Mouse (Mus musculus): ENCODE measurements around the gene Lrrtm1. TPM values are rescaled to one million over a fixed set of nuclear protein-coding genes. Genes with fewer than 3 reads are reported as not detected.

Gene Lrrtm1
- 0.83 and 1.1 TPM in 2 replicates for polyA plus RNA-seq (2016; fragmentation: Nextera tagmentation; extraction: Ambion mirVana)

DNA sequence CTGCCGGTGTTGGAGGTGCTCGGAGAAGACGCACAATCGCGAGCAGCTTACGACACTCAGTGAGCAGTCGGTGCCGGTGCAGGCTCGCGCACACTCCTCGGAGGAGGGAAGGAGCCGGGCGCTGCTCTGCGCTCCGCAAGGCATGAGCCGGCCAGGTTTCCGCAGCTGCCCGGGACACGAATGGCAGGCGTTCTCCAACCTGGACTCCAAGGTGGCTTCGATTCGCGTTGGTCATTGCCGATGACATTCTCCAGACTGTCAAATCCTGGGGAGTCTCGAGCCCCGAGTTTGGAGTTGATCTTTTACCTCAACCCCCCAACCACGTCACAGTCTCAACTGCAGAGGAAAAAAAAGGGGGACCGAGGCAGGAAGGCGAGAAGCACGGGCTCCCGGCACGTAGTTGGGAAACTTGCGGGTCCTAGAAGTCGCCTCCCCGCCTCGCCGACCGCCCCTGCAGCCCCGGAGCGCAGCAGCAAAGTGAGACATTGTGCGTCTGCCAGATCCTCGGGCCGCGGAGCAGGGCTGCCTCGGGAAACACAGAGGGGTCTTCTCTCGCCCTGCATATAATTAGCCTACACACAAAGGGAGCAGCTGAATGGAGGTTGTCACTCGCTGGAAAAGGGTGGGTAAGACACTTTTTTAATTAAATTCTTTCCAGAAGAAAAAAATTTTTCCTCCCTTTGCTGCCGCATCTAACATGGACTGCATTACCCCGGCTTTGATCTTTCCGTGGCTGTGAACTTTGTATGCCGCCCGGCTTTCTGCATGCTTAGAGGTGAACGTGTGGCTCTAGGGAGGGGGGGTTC, at the start of gene Lrrtm1:
TSS of gene Lrrtm1 (plus strand) at position 89 of the 806 bp plus-strand sequence.
- peaks cover 17% of the 10 kb centered on the region for H3K4me1 ChIP-seq (replicated peaks)
- H3K9ac ChIP-seq: peak within 1 kb of the TSS; percentile 47
- under 1% methylated on average over 53 of the region's 53 CpGs for WGBS
- peaks cover 56% of the 10 kb centered on the region for H3K27me3 ChIP-seq (replicated peaks)
- H3K36me3 ChIP-seq: no peaks in the 10 kb centered on the region
- no peaks in the 10 kb centered on the region for H3K9me3 ChIP-seq (replicated peaks)
- peak; percentile 82 for ATAC-seq (ENCODE audit: insufficient number of reproducible peaks, low FRiP score)
- H3K4me3 ChIP-seq: peak within 1 kb of the TSS; percentile 49
- no peak within 1 kb of the TSS for H3K27ac ChIP-seq (ENCODE audit: poor library complexity, severe bottlenecking)
- peak within 1 kb of the TSS; percentile 97 for H3K4me2 ChIP-seq

GRCm38 (mm10) chr6:77196650-77197049, 45.8 kb upstream of the Lrrtm1 start:
- Histone ChIP-seq H3K9me3 (replicated peaks) (no peaks in the 10 kb centered on the region), H3K9ac (no peak overlapping the region), H3K4me2 (no peak overlapping the region), H3K4me3 (no peak overlapping the region), H3K36me3 (no peaks in the 10 kb centered on the region), H3K4me1 (replicated peaks) (0 out of 2 replicates have a peak, but pooled peaks cover 5% of the 10 kb centered on the region), H3K27ac (ENCODE audit: poor library complexity, severe bottlenecking) (no peak overlapping the region), H3K27me3 (replicated peaks) (no peaks in the 10 kb centered on the region)
- 84% methylated on average over 3 of the region's 3 CpGs for WGBS
- ATAC-seq (ENCODE audit: insufficient number of reproducible peaks, low FRiP score): no peak

GRCm38 (mm10) chr6:77199375-77199774, 43.1 kb upstream of the Lrrtm1 start:
- H3K27me3 ChIP-seq (replicated peaks): no peaks in the 10 kb centered on the region
- H3K27ac ChIP-seq (ENCODE audit: poor library complexity, severe bottlenecking): no peak overlapping the region
- no peaks in the 10 kb centered on the region for H3K9me3 ChIP-seq (replicated peaks)
- 0 out of 2 replicates have a peak, but pooled peaks cover 5% of the 10 kb centered on the region for H3K4me1 ChIP-seq (replicated peaks)
- no peak overlapping the region for H3K4me3 ChIP-seq
- no peak overlapping the region for H3K9ac ChIP-seq
- H3K4me2 ChIP-seq: no peak overlapping the region
- ATAC-seq (ENCODE audit: insufficient number of reproducible peaks, low FRiP score): no peak
- no peaks in the 10 kb centered on the region for H3K36me3 ChIP-seq
- 60% methylated on average over 2 of the region's 2 CpGs for WGBS

DNA sequence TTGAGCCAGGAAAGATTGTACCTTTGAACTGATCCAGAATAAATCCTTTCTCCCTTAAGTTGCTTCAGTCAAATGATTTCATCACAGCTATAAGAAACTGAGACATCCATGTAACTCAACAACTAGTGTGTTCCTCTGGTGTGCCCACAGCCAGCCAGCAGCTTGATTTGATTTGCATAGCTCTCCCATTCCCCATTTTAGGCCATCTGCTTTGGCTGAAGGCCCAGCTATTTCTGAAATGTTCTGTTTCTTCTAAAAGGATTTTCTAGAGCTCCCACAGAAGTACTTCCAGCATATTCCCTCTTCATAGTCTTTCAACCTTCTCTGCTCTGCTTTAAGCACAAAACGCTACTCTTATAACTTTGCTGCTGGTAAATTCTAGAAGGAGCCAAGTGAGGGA, 33.3 kb upstream of the Lrrtm1 start:
- H3K9me3 ChIP-seq (replicated peaks): no peaks in the 10 kb centered on the region
- no peak overlapping the region for H3K9ac ChIP-seq
- no peak overlapping the region for H3K4me3 ChIP-seq
- 78% methylated on average over 1 of the region's 1 CpGs for WGBS
- no peaks in the 10 kb centered on the region for H3K4me1 ChIP-seq (replicated peaks)
- no peak overlapping the region for H3K27ac ChIP-seq (ENCODE audit: poor library complexity, severe bottlenecking)
- no peak overlapping the region for H3K4me2 ChIP-seq
- H3K36me3 ChIP-seq: no peaks in the 10 kb centered on the region
- no peak for ATAC-seq (ENCODE audit: insufficient number of reproducible peaks, low FRiP score)
- H3K27me3 ChIP-seq (replicated peaks): no peaks in the 10 kb centered on the region

DNA sequence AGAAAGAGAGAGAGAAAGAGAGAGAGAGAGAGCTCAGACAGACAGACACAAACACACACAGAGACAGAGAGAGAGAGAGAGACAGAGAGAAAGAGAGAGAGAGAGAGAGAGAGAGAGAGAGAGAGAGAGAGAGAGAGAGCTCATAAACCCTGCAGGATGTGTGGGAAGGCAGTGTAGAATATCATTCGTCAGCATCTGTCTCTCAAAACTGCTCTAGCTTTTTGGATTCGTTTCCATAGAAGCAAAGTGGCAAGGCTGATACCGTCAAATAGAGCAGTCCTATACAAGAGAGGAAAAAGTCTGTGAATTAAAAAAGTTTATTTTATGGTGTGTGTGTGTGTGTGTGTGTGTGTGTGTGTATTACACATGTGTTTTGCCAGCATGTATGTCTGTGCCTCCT, 32.6 kb upstream of the Lrrtm1 start:
- Histone ChIP-seq H3K4me1 (replicated peaks) (no peaks in the 10 kb centered on the region), H3K9ac (no peak overlapping the region), H3K27ac (ENCODE audit: poor library complexity, severe bottlenecking) (no peak overlapping the region), H3K27me3 (replicated peaks) (no peaks in the 10 kb centered on the region), H3K4me3 (no peak overlapping the region), H3K9me3 (replicated peaks) (no peaks in the 10 kb centered on the region), H3K36me3 (no peaks in the 10 kb centered on the region), H3K4me2 (no peak overlapping the region)
- WGBS: 67% methylated on average over 3 of the region's 3 CpGs
- no peak for ATAC-seq (ENCODE audit: insufficient number of reproducible peaks, low FRiP score)

GRCm38 (mm10) chr6:77213757-77214409, 28.6 kb upstream of the Lrrtm1 start:
- H3K4me1 ChIP-seq (replicated peaks): no peaks in the 10 kb centered on the region
- no peak for ATAC-seq (ENCODE audit: insufficient number of reproducible peaks, low FRiP score)
- 46% methylated on average over 3 of the region's 3 CpGs for WGBS

DNA sequence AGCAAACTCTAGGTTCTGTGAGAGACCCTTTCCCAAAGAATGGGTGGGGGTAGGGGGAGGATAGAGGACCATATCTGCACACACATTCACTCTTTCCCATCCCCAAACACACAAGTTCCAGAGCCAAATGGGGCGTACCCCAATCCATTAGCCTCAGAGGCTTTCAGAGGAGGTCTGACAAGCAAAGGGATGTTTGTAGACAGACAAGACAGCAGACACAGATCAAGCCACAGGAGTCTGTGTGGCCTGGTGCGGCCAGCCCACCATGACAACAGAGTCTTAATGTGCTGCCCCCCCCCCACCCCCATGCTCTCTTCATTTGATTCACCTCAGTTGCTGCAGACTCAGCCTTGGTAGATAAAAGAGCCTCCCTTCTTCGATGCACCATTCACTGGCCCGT, 27.2 kb upstream of the Lrrtm1 start:
- H3K9me3 ChIP-seq (replicated peaks): no peaks in the 10 kb centered on the region
- H3K4me1 ChIP-seq (replicated peaks): no peaks in the 10 kb centered on the region
- 81% methylated on average over 4 of the region's 4 CpGs for WGBS
- H3K4me2 ChIP-seq: no peak overlapping the region
- H3K9ac ChIP-seq: no peak overlapping the region
- no peak overlapping the region for H3K27ac ChIP-seq (ENCODE audit: poor library complexity, severe bottlenecking)
- no peaks in the 10 kb centered on the region for H3K36me3 ChIP-seq
- no peaks in the 10 kb centered on the region for H3K27me3 ChIP-seq (replicated peaks)
- H3K4me3 ChIP-seq: no peak overlapping the region
- no peak for ATAC-seq (ENCODE audit: insufficient number of reproducible peaks, low FRiP score)

More at GRCm38 (mm10) chr6:77213757-77214409, 28.6 kb upstream of the Lrrtm1 start:
- H3K27ac ChIP-seq (ENCODE audit: poor library complexity, severe bottlenecking): no peak overlapping the region
- no peak overlapping the region for H3K4me3 ChIP-seq
- no peak overlapping the region for H3K9ac ChIP-seq
- H3K4me2 ChIP-seq: no peak overlapping the region
- no peaks in the 10 kb centered on the region for H3K9me3 ChIP-seq (replicated peaks)
- H3K36me3 ChIP-seq: no peaks in the 10 kb centered on the region
- no peaks in the 10 kb centered on the region for H3K27me3 ChIP-seq (replicated peaks)

- Histone ChIP-seq H3K4me3 (no peak overlapping the region), H3K27me3 (replicated peaks) (no peaks in the 10 kb centered on the region), H3K27ac (ENCODE audit: poor library complexity, severe bottlenecking) (no peak overlapping the region), H3K9me3 (replicated peaks) (no peaks in the 10 kb centered on the region), H3K9ac (no peak overlapping the region), H3K4me1 (replicated peaks) (no peaks in the 10 kb centered on the region), H3K4me2 (no peak overlapping the region), H3K36me3 (no peaks in the 10 kb centered on the region)
- no peak for ATAC-seq (ENCODE audit: insufficient number of reproducible peaks, low FRiP score)
Measured at GRCm38 (mm10) chr6:77218875-77219274, 23.6 kb upstream of the Lrrtm1 start.

GRCm38 (mm10) chr6:77220776-77221175, 21.7 kb upstream of the Lrrtm1 start:
- no peak for ATAC-seq (ENCODE audit: insufficient number of reproducible peaks, low FRiP score)
- H3K4me1 ChIP-seq (replicated peaks): no peaks in the 10 kb centered on the region
- H3K9ac ChIP-seq: no peak overlapping the region
- no peaks in the 10 kb centered on the region for H3K36me3 ChIP-seq
- H3K4me2 ChIP-seq: no peak overlapping the region
- H3K4me3 ChIP-seq: no peak overlapping the region
- no peaks in the 10 kb centered on the region for H3K9me3 ChIP-seq (replicated peaks)
- no peak overlapping the region for H3K27ac ChIP-seq (ENCODE audit: poor library complexity, severe bottlenecking)
- H3K27me3 ChIP-seq (replicated peaks): no peaks in the 10 kb centered on the region
- WGBS: 80% methylated on average over 4 of the region's 4 CpGs

GRCm38 (mm10) chr6:77222849-77223638, 19.4 kb upstream of the Lrrtm1 start:
- no peak for ATAC-seq (ENCODE audit: insufficient number of reproducible peaks, low FRiP score)
- Histone ChIP-seq H3K27me3 (replicated peaks) (no peaks in the 10 kb centered on the region), H3K36me3 (no peaks in the 10 kb centered on the region), H3K4me3 (no peak overlapping the region), H3K9me3 (replicated peaks) (no peaks in the 10 kb centered on the region), H3K4me2 (no peak overlapping the region), H3K27ac (ENCODE audit: poor library complexity, severe bottlenecking) (no peak overlapping the region), H3K4me1 (replicated peaks) (no peaks in the 10 kb centered on the region), H3K9ac (no peak overlapping the region)
- WGBS: 68% methylated on average over 16 of the region's 16 CpGs

DNA sequence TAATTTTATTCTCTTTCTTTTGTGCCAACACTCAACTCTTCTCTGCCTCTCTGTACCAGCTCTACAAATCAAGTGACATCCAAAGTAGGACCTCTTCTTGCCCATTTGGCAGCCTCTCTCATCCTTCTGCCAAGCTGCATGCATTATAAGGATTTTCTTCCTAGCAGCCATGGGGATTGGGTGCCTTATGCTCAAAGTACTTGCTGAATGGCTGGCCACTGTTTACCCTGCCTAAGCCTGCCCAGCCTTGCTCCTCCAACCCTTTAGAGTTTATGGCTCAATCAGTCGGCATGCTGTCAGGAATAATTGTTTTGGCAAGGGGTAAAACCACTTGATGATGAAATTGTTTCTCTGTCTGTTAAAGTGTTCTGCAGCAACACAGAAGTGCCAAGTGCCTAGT, 2.1 kb upstream of the Lrrtm1 start:
- H3K27ac ChIP-seq (ENCODE audit: poor library complexity, severe bottlenecking): no peak overlapping the region
- H3K9me3 ChIP-seq (replicated peaks): no peaks in the 10 kb centered on the region
- 42% methylated on average over 1 of the region's 1 CpGs for WGBS
- H3K4me1 ChIP-seq (replicated peaks): peaks cover 17% of the 10 kb centered on the region
- H3K27me3 ChIP-seq (replicated peaks): peaks cover 39% of the 10 kb centered on the region
- H3K4me3 ChIP-seq: no peak overlapping the region
- no peaks in the 10 kb centered on the region for H3K36me3 ChIP-seq
- ATAC-seq (ENCODE audit: insufficient number of reproducible peaks, low FRiP score): no peak
- H3K9ac ChIP-seq: no peak overlapping the region
- no peak overlapping the region for H3K4me2 ChIP-seq

Measured in heart, embryonic 12.5 days (tissue).